Mouse (Mus musculus): ENCODE measurements around the gene Stpg3. TPM values are rescaled to one million over a fixed set of nuclear protein-coding genes. Genes with fewer than 3 reads are reported as not detected.

Stpg3 gene
- total and polyA plus RNA-seq, 3 experiments, result 0.07 TPM; not detected in 2

DNA sequence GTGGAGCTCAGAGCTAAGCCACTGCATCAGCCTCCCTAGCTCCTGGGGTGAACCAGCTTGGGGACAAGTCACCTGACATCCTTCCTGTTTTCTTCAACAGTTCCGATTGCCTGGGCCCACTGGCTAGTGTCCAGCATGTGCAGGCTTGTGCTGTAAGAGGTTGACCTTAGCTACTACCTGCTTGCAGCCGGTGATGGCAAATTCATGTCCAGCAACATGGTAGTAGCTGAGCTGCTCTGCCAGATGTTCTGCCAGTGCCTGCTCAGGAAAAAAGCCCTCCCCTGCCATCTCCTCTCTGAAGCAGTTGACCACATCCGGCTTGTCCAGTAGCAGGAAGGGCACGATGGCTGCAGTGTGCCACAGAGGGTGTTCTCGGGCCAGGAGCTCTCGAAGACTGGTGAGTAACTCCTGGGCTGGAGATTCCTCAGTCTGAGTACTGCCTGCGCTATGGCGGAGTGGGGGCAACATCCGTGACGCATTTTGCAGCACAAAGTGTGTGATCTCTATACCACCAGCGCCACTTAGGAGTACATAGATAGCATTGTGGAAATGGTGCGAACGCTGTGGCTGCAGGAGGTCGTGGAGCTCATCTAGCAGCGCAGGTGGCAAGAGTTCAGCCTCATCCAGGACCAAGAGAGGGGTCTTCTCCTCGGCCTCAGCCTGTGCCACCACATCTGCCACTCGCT, 19.8 kb downstream of the Stpg3 start:
- H3K4me1 ChIP-seq (ENCODE audit: control insufficient read depth in 1 of 2, insufficient read depth in 2 of 2, low read length in 2 of 2), result peaks cover 6 to 32% of the 10 kb centered on the region in 2 experiments
- H3K79me2 ChIP-seq (ENCODE audit: control insufficient read depth, insufficient read depth, low read length, poor library complexity), result peaks cover 21% of the 10 kb centered on the region
- no peaks in the 10 kb centered on the region for H3K9me3 ChIP-seq (replicated peaks; ENCODE audit: insufficient read depth, low read length)
- H3K4me3 ChIP-seq (ENCODE audit: control insufficient read depth in 1 of 2, insufficient read depth in 1 of 2, low read depth in 2 of 2, low read length in 2 of 2), result peak overlapping the region; percentile 57 to 72
- H3K36me3 ChIP-seq (ENCODE audit: control insufficient read depth in 1 of 2, insufficient read depth in 2 of 2, low read length in 2 of 2), result peaks cover 0 to 17% of the 10 kb centered on the region in 2 experiments; a peak in 2 of 4 replicates
- peak overlapping the region; percentile 87 for H3K9ac ChIP-seq (ENCODE audit: control insufficient read depth, low read depth, low read length, poor library complexity, severe bottlenecking)
- H3K27ac ChIP-seq (ENCODE audit: control insufficient read depth, low read depth, low read length), result peak overlapping the region; percentile 96
- H3K27me3 ChIP-seq (ENCODE audit: control insufficient read depth in 1 of 2, insufficient read depth in 2 of 2, low read length in 2 of 2), result no peaks in the 10 kb centered on the region
- DNase-seq (ENCODE audit: low read depth, low spot score), result peak; percentile 78
- TF ChIP-seq GATA1 (IDR thresholded peaks at IDR 0.05; ENCODE audit: low read depth, low read length) (no peak), MYB (IDR thresholded peaks at IDR 0.05; ENCODE audit: low read depth, low read length) (no peak), RAD21 (IDR thresholded peaks at IDR 0.05; ENCODE audit: low read depth, low read length) (no peak), POLR2AphosphoS5 (IDR thresholded peaks at IDR 0.05; ENCODE audit: borderline replicate concordance, low read depth, low read length) (no peak), HCFC1 (IDR thresholded peaks at IDR 0.05; ENCODE audit: low read depth, low read length) (0 out of 2 replicates have a peak, but pooled peaks have one; percentile 11), SIN3A (IDR thresholded peaks at IDR 0.05; ENCODE audit: low read length) (peak; percentile 2; the same call in 1 of the 2 replicates), POLR2A (IDR thresholded peaks at IDR 0.05; ENCODE audit: control insufficient read depth in 1 of 2, insufficient read depth in 1 of 2, low read depth in 1 of 2, low read length in 2 of 2, poor library complexity in 1 of 2) (peak in 1 of 2 experiments; percentile 62; a peak in 2 of 4 replicates), POLR2AphosphoS2 (IDR thresholded peaks at IDR 0.05; ENCODE audit: low read length) (no peak; the same call in 1 of the 2 replicates), MXI1 (IDR thresholded peaks at IDR 0.05; ENCODE audit: low read depth, low read length) (no peak), MAX (IDR thresholded peaks at IDR 0.05; ENCODE audit: low read length) (no peak), BHLHE40 (IDR thresholded peaks at IDR 0.05; ENCODE audit: borderline replicate concordance, low read depth, low read length) (peak; percentile 77), JUND (IDR thresholded peaks at IDR 0.05; ENCODE audit: low read depth, low read length) (no peak), ETS1 (IDR thresholded peaks at IDR 0.05; ENCODE audit: low read depth, low read length) (no peak), USF2 (IDR thresholded peaks at IDR 0.05; ENCODE audit: borderline replicate concordance in 1 of 2, insufficient read depth in 1 of 2, low read depth in 1 of 2, low read length in 2 of 2) (no peak), CHD2 (IDR thresholded peaks at IDR 0.05; ENCODE audit: low read length) (no peak), ZKSCAN1 (IDR thresholded peaks at IDR 0.05; ENCODE audit: low read depth, low read length) (no peak), UBTF (IDR thresholded peaks at IDR 0.05; ENCODE audit: borderline replicate concordance, insufficient read depth, low read depth, low read length) (no peak), EP300 (IDR thresholded peaks at IDR 0.05; ENCODE audit: low read depth in 1 of 2, low read length in 2 of 2) (peak in 1 of 2 experiments; percentile 14; a peak in 1 of 4 replicates), MAFK (IDR thresholded peaks at IDR 0.05; ENCODE audit: borderline replicate concordance, low read depth, low read length) (no peak), SMC3 (IDR thresholded peaks at IDR 0.05; ENCODE audit: low read depth, low read length) (no peak), KAT2A (conservative IDR thresholded peaks at IDR 0.05; ENCODE audit: low read depth, low read length) (no peak), USF1 (IDR thresholded peaks at IDR 0.05; ENCODE audit: low read depth, low read length) (peak; percentile 79), NRF1 (IDR thresholded peaks at IDR 0.05; ENCODE audit: insufficient read depth, low read depth, low read length, poor library complexity, severe bottlenecking) (no peak), TCF12 (IDR thresholded peaks at IDR 0.05; ENCODE audit: low read depth, low read length) (0 out of 2 replicates have a peak, but pooled peaks have one; percentile 4), ZNF384 (IDR thresholded peaks at IDR 0.05; ENCODE audit: low read depth, low read length) (no peak), MAZ (IDR thresholded peaks at IDR 0.05; ENCODE audit: low read depth, low read length) (0 out of 2 replicates have a peak, but pooled peaks have one; percentile 45), E2F4 (IDR thresholded peaks at IDR 0.05; ENCODE audit: borderline replicate concordance, low read depth, low read length) (no peak), MEF2A (IDR thresholded peaks at IDR 0.05; ENCODE audit: extremely low read depth, insufficient replicate concordance, low read depth, low read length, poor library complexity, severe bottlenecking) (no peak), RCOR1 (IDR thresholded peaks at IDR 0.05; ENCODE audit: low read depth, low read length) (no peak), TBP (IDR thresholded peaks at IDR 0.05; ENCODE audit: low read depth, low read length) (peak; percentile 58), TAL1 (IDR thresholded peaks at IDR 0.05; ENCODE audit: low read length) (no peak), ELF1 (IDR thresholded peaks at IDR 0.05; ENCODE audit: low read depth, low read length) (no peak), MYC (IDR thresholded peaks at IDR 0.05; ENCODE audit: low read depth, low read length) (no peak), CHD1 (IDR thresholded peaks at IDR 0.05; ENCODE audit: low read depth, low read length) (no peak), GABPA (IDR thresholded peaks at IDR 0.05; ENCODE audit: low read depth, low read length) (no peak), ZMIZ1 (IDR thresholded peaks at IDR 0.05; ENCODE audit: low read depth, low read length) (0 out of 2 replicates have a peak, but pooled peaks have one; percentile 38)
